Mouse (Mus musculus): ENCODE results near the gene Gm8909. TPM values are rescaled to one million over a fixed set of nuclear protein-coding genes. Genes with fewer than 3 reads are reported as not detected.
A peak's percentile ranks its signal among the peaks of the same experiment; 100 is the strongest.
"Not testable (repeated sequence)": the region's sequence is repeated elsewhere in the genome, so short reads cannot be mapped to it uniquely, and the experiment has no call there.

Gene Gm8909
- polyA plus RNA-seq, 1 experiment from 2014 or later = not detected

DNA sequence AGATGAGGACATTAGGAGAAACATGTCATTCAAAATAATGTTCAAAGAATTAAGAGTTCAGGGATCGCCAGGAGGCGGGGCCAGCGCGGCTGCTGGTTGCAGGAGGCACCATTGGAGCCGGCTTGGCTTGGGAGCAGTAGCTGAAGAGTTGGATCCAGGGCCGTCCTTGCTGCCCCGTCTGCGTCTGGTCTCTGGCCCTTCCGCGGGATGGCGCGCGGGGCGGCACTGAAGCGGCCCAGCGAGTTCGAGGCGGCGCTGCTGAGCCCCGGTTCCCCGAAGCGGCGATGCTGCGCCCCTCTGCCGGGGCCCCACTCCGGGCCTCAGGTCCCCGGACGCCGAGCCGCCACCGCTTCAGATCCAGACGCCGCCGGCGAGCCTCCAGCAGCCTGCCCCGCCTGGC lies 10.6 kb downstream of the Gm8909 start:
- under 1% methylated on average over 36 of the region's 36 CpGs for WGBS
- Histone ChIP-seq H3K4me3 (ENCODE audit: low read depth, low read length) (peak overlapping the region; percentile 20; the same call in 1 of the 2 replicates), H3K27me3 (ENCODE audit: control insufficient read depth, insufficient read depth, low read length) (peaks cover 43% of the 10 kb centered on the region), H3K4me2 (ENCODE audit: low read depth, severe bottlenecking) (peak overlapping the region; percentile 48)
- H3K4me1 ChIP-seq (ENCODE audit: control insufficient read depth, insufficient read depth, low read length); H3K9me3 ChIP-seq (ENCODE audit: control insufficient read depth, low read length); H3K36me3 ChIP-seq (ENCODE audit: control insufficient read depth, insufficient read depth, low read length); H3K27ac ChIP-seq (replicated peaks; ENCODE audit: low read depth, low read length); ATAC-seq (ENCODE audit: insufficient number of reproducible peaks, low FRiP score, low TSS enrichment, low read depth); H3K9ac ChIP-seq (ENCODE audit: low read length): not testable (repeated sequence)
- DNase-seq (ENCODE audit: low spot score) = peak; percentile 35

GRCm38 (mm10) chr17:36154271-36155149 lies 13.8 kb downstream of the Gm8909 start:
- WGBS = 26% methylated on average over 3 of the region's 3 CpGs
- Histone ChIP-seq H3K36me3 (ENCODE audit: control insufficient read depth, insufficient read depth, low read length) (no peaks in the 10 kb centered on the region), H3K4me2 (ENCODE audit: low read depth, severe bottlenecking) (no peak overlapping the region; the same call in 1 of the 2 replicates), H3K27ac (replicated peaks; ENCODE audit: low read depth, low read length) (no peak overlapping the region), H3K9ac (ENCODE audit: low read length) (no peak overlapping the region), H3K4me1 (ENCODE audit: control insufficient read depth, insufficient read depth, low read length) (no peaks in the 10 kb centered on the region), H3K9me3 (ENCODE audit: control insufficient read depth, low read length) (no peaks in the 10 kb centered on the region), H3K27me3 (ENCODE audit: control insufficient read depth, insufficient read depth, low read length) (peaks cover 29% of the 10 kb centered on the region), H3K4me3 (ENCODE audit: low read depth, low read length) (no peak overlapping the region)
- DNase-seq (ENCODE audit: low spot score) (no peak), ATAC-seq (ENCODE audit: insufficient number of reproducible peaks, low FRiP score, low TSS enrichment, low read depth) (no peak)

- not testable (repeated sequence) for H3K4me3 ChIP-seq (ENCODE audit: low read depth, low read length); H3K4me2 ChIP-seq (ENCODE audit: low read depth, severe bottlenecking); H3K36me3 ChIP-seq (ENCODE audit: control insufficient read depth, insufficient read depth, low read length); H3K4me1 ChIP-seq (ENCODE audit: control insufficient read depth, insufficient read depth, low read length); ATAC-seq (ENCODE audit: insufficient number of reproducible peaks, low FRiP score, low TSS enrichment, low read depth); H3K27ac ChIP-seq (replicated peaks; ENCODE audit: low read depth, low read length); H3K9ac ChIP-seq (ENCODE audit: low read length); H3K9me3 ChIP-seq (ENCODE audit: control insufficient read depth, low read length); DNase-seq (ENCODE audit: low spot score)
- H3K27me3 ChIP-seq (ENCODE audit: control insufficient read depth, insufficient read depth, low read length) = peaks cover 25% of the 10 kb centered on the region
- 52% methylated on average over 4 of the region's 4 CpGs for WGBS
Measured at GRCm38 (mm10) chr17:36151200-36151599, 17.1 kb downstream of the Gm8909 start.

GRCm38 (mm10) chr17:36148468-36148867 lies 19.9 kb downstream of the Gm8909 start:
- not testable (repeated sequence) for DNase-seq (ENCODE audit: low spot score); H3K4me3 ChIP-seq (ENCODE audit: low read depth, low read length); H3K27ac ChIP-seq (replicated peaks; ENCODE audit: low read depth, low read length); H3K4me1 ChIP-seq (ENCODE audit: control insufficient read depth, insufficient read depth, low read length); H3K4me2 ChIP-seq (ENCODE audit: low read depth, severe bottlenecking); H3K36me3 ChIP-seq (ENCODE audit: control insufficient read depth, insufficient read depth, low read length); H3K9me3 ChIP-seq (ENCODE audit: control insufficient read depth, low read length); H3K9ac ChIP-seq (ENCODE audit: low read length); ATAC-seq (ENCODE audit: insufficient number of reproducible peaks, low FRiP score, low TSS enrichment, low read depth)
- peaks cover 33% of the 10 kb centered on the region for H3K27me3 ChIP-seq (ENCODE audit: control insufficient read depth, insufficient read depth, low read length)
- WGBS = 75% methylated on average over 5 of the region's 5 CpGs

DNA sequence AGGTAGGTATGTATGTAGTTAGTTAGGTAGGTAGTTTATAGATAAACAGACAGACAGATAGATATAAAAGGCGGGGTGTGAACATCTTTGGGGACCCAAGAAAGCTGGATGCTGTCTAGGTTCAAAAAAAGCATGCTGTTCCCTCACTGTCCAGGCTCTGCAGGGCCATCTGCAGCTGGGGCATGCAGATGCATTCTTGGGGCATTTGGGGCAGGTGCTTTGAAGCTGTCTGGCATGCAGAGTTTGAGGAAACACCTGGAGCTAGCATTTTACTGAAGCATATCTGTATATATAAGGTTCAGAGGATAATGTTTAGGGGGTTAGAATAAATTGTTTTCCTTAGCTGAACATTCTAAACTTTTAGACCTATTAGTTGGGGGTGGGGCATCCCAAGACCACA lies 21.4 kb downstream of the Gm8909 start:
- H3K9ac ChIP-seq (ENCODE audit: low read length); H3K36me3 ChIP-seq (ENCODE audit: control insufficient read depth, insufficient read depth, low read length); H3K4me2 ChIP-seq (ENCODE audit: low read depth, severe bottlenecking); H3K4me3 ChIP-seq (ENCODE audit: low read depth, low read length); DNase-seq (ENCODE audit: low spot score); ATAC-seq (ENCODE audit: insufficient number of reproducible peaks, low FRiP score, low TSS enrichment, low read depth); H3K4me1 ChIP-seq (ENCODE audit: control insufficient read depth, insufficient read depth, low read length); H3K27ac ChIP-seq (replicated peaks; ENCODE audit: low read depth, low read length); H3K9me3 ChIP-seq (ENCODE audit: control insufficient read depth, low read length): not testable (repeated sequence)
- WGBS = 81% methylated on average over 1 of the region's 1 CpGs
- peaks cover 32% of the 10 kb centered on the region for H3K27me3 ChIP-seq (ENCODE audit: control insufficient read depth, insufficient read depth, low read length)

GRCm38 (mm10) chr17:36145861-36146156 lies 22.5 kb downstream of the Gm8909 start:
- Histone ChIP-seq H3K4me2 (ENCODE audit: low read depth, severe bottlenecking) (0 out of 2 replicates have a peak overlapping the region, but pooled peaks have one; percentile 31), H3K27me3 (ENCODE audit: control insufficient read depth, insufficient read depth, low read length) (peaks cover 31% of the 10 kb centered on the region)
- not testable (repeated sequence) for H3K4me1 ChIP-seq (ENCODE audit: control insufficient read depth, insufficient read depth, low read length); H3K27ac ChIP-seq (replicated peaks; ENCODE audit: low read depth, low read length); H3K9me3 ChIP-seq (ENCODE audit: control insufficient read depth, low read length); ATAC-seq (ENCODE audit: insufficient number of reproducible peaks, low FRiP score, low TSS enrichment, low read depth); H3K9ac ChIP-seq (ENCODE audit: low read length); H3K4me3 ChIP-seq (ENCODE audit: low read depth, low read length); H3K36me3 ChIP-seq (ENCODE audit: control insufficient read depth, insufficient read depth, low read length); DNase-seq (ENCODE audit: low spot score)
- 1% methylated on average over 13 of the region's 13 CpGs for WGBS

- H3K4me3 ChIP-seq (ENCODE audit: low read depth, low read length) = peak overlapping the region; percentile 14; the same call in 1 of the 2 replicates
- 1% methylated on average over 72 of the region's 78 CpGs for WGBS
- ATAC-seq (ENCODE audit: insufficient number of reproducible peaks, low FRiP score, low TSS enrichment, low read depth) (no peak), DNase-seq (ENCODE audit: low spot score) (peak; percentile 40)
- H3K36me3 ChIP-seq (ENCODE audit: control insufficient read depth, insufficient read depth, low read length) = no peaks in the 10 kb centered on the region
- H3K9me3 ChIP-seq (ENCODE audit: control insufficient read depth, low read length) = no peaks in the 10 kb centered on the region
- H3K4me2 ChIP-seq (ENCODE audit: low read depth, severe bottlenecking) = peak overlapping the region; percentile 31
- H3K27ac ChIP-seq (replicated peaks; ENCODE audit: low read depth, low read length) = no peak overlapping the region
- no peaks in the 10 kb centered on the region for H3K4me1 ChIP-seq (ENCODE audit: control insufficient read depth, insufficient read depth, low read length)
- H3K27me3 ChIP-seq (ENCODE audit: control insufficient read depth, insufficient read depth, low read length) = peaks cover 31% of the 10 kb centered on the region
- no peak overlapping the region for H3K9ac ChIP-seq (ENCODE audit: low read length)
Measured at GRCm38 (mm10) chr17:36145111-36145860, 23.1 kb downstream of the Gm8909 start.

DNA sequence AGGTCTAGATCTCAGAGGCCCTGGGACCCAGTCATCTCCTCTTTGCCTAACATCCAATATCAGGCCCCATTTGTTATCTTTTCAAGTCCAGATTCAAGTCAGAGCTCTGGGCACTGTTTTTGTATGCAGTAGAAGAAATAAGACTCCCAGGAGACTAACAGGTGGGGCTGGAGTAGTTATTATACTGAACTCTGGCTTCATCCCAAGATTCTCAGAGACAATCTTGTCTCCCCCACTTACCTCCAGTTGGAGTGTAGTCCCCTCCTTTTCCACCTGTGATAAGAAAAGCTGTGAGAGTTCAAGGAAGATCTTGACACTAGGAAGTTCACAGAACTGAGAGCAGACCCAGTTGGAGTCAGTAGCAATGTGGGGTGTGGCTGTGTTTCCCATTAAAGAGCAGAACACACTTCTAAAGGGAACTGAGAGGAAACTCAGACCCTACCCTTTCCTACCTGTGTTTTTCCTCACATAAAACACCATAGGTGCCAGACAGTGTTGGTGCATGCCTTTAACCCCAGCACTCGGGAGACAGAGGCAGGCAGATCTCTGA lies 32.0 kb downstream of the Gm8909 start:
- not testable (repeated sequence) for H3K4me1 ChIP-seq (ENCODE audit: control insufficient read depth, insufficient read depth, low read length); H3K36me3 ChIP-seq (ENCODE audit: control insufficient read depth, insufficient read depth, low read length); H3K9me3 ChIP-seq (ENCODE audit: control insufficient read depth, low read length); H3K4me2 ChIP-seq (ENCODE audit: low read depth, severe bottlenecking); ATAC-seq (ENCODE audit: insufficient number of reproducible peaks, low FRiP score, low TSS enrichment, low read depth); H3K27ac ChIP-seq (replicated peaks; ENCODE audit: low read depth, low read length); H3K27me3 ChIP-seq (ENCODE audit: control insufficient read depth, insufficient read depth, low read length); H3K4me3 ChIP-seq (ENCODE audit: low read depth, low read length); H3K9ac ChIP-seq (ENCODE audit: low read length); DNase-seq (ENCODE audit: low spot score)
- 85% methylated on average over 1 of the region's 1 CpGs for WGBS

Data from limb, embryonic 11.5 days (tissue).